Mouse (Mus musculus): ENCODE results near the gene Fbxo34. TPM values are rescaled to one million over a fixed set of nuclear protein-coding genes. Genes with fewer than 3 reads are reported as not detected.
"Not testable (repeated sequence)": the region's sequence is repeated elsewhere in the genome, so short reads cannot be mapped to it uniquely, and the experiment has no call there.

Gene Fbxo34
- total and polyA plus RNA-seq, 3 experiments = 11.1 to 25.9 (median 11.9) TPM

DNA sequence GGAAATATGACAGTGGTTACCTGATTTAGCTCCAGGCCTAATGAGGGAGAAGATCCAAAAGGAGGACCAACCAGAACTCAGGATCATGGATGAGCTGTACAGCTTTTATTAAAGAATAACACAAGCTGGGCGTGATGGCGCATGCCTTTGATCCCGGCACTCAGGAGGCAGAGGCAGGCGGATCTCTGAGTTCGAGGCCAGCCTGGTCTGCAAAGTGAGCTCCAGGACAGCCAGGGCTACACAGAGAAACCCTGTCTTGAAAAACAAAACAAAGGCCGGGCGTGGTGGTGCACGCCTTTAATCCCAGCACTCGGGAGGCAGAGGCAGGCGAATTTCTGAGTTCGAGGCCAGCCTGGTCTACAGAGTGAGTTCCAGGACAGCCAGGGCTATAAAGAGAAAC lies 120.3 kb downstream of the Fbxo34 start, which contains the start of gene Atg14:
Atg14 (minus strand) TSS at position 101 of the 400 bp plus-strand sequence.
- H3K9ac ChIP-seq (ENCODE audit: insufficient read depth, low read depth); H3K9me3 ChIP-seq (replicated peaks; ENCODE audit: low read length); H3K36me3 ChIP-seq (replicated peaks in 1 of 2; ENCODE audit: control insufficient read depth in 1 of 2, insufficient read depth in 1 of 2, low read length in 1 of 2); H3K79me2 ChIP-seq (replicated peaks; ENCODE audit: control insufficient read depth, extremely low read depth, insufficient read depth, poor library complexity, severe bottlenecking); H3K4me2 ChIP-seq (ENCODE audit: insufficient read depth, low read depth, poor library complexity, severe bottlenecking); H3K27me3 ChIP-seq (replicated peaks); H3K4me3 ChIP-seq (replicated peaks in 1 of 3; ENCODE audit: low read depth in 2 of 3, low read length in 2 of 3, poor library complexity in 1 of 3); dilution Hi-C loops (cut with MboI; ENCODE audit: extremely low pct_ligation_motif_present, extremely low pct_unique_long_range_greater_than_20kb, low sequenced_read_pairs); DNase-seq (ENCODE audit: extremely low read depth); H3K27ac ChIP-seq (ENCODE audit: insufficient read depth, low read depth); in situ Hi-C loops (cut with MboI; ENCODE audit: low pct_ligation_motif_present, low pct_unique_long_range_greater_than_20kb, low sequenced_read_pairs): not testable (repeated sequence)
- H3K4me1 ChIP-seq (ENCODE audit: control insufficient read depth in 1 of 2, insufficient read depth in 2 of 2) = peaks cover 5 to 20% of the 10 kb centered on the region in 2 experiments; a peak in 2 of 4 replicates

DNA sequence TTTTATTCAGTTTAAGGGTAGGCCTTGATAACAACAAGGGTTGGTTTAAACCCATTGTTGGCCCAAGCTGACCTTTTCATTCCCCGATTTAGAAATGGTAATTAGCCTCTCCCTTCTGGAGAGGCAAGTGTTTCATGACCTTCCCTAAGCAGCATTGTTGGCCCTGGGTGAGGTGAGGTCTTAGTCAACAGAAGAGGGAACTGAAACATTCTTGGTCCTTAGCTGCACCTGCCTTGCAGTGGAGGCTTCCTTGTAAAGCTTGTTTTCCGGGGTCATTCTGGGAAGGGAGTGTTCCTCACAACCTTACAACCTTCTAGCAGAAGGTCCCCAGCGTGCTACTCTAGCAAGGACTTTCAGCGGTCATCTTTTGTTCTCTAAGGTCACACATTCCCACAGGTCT lies 122.5 kb downstream of the Fbxo34 start:
- Histone ChIP-seq H3K9ac (ENCODE audit: insufficient read depth, low read depth) (no peak overlapping the region), H3K27me3 (replicated peaks) (peaks cover 6% of the 10 kb centered on the region), H3K4me2 (ENCODE audit: insufficient read depth, low read depth, poor library complexity, severe bottlenecking) (no peak overlapping the region), H3K9me3 (replicated peaks; ENCODE audit: low read length) (peaks cover 5% of the 10 kb centered on the region), H3K27ac (ENCODE audit: insufficient read depth, low read depth) (no peak overlapping the region), H3K79me2 (replicated peaks; ENCODE audit: control insufficient read depth, extremely low read depth, insufficient read depth, poor library complexity, severe bottlenecking) (no peaks in the 10 kb centered on the region), H3K4me3 (replicated peaks in 1 of 3; ENCODE audit: low read depth in 2 of 3, low read length in 2 of 3, poor library complexity in 1 of 3) (no peak overlapping the region), H3K4me1 (ENCODE audit: control insufficient read depth in 1 of 2, insufficient read depth in 2 of 2) (peaks cover 5 to 11% of the 10 kb centered on the region in 2 experiments; a peak in 2 of 4 replicates), H3K36me3 (replicated peaks in 1 of 2; ENCODE audit: control insufficient read depth in 1 of 2, insufficient read depth in 1 of 2, low read length in 1 of 2) (no peaks in the 10 kb centered on the region)
- peak; percentile 7 for DNase-seq (ENCODE audit: extremely low read depth)
- dilution Hi-C loops (cut with MboI; ENCODE audit: extremely low pct_ligation_motif_present, extremely low pct_unique_long_range_greater_than_20kb, low sequenced_read_pairs) = no loop called here
- TF ChIP-seq ELF1 (IDR thresholded peaks at IDR 0.05; ENCODE audit: low read depth, low read length) (no peak), IRF4 (IDR thresholded peaks at IDR 0.05; ENCODE audit: low read depth, low read length) (peak; percentile 53; the same call in 1 of the 2 replicates), EP300 (IDR thresholded peaks at IDR 0.05; ENCODE audit: low read length) (peak; percentile 45)
- in situ Hi-C loops (cut with MboI; ENCODE audit: low pct_ligation_motif_present, low pct_unique_long_range_greater_than_20kb, low sequenced_read_pairs) = no loop called here

DNA sequence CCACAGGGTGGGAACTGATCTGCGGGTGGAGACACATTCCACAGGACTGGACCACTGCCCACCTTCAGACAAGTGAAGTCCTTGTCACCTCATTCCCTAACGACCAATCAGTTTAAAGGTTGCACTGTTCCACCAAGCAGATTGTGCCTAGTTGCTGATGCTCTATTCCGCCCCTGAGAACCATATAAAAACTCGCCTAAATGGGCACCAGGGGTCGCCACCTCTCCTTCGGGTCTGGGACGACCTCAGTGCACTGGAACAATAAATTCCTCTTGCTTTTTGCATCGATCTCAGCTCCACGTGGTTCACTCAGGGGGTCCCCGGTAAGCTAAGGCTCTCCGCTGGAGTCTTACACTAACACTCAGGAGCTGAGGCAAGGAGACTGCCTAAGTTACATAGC lies 124.5 kb downstream of the Fbxo34 start:
- dilution Hi-C loops (cut with MboI; ENCODE audit: extremely low pct_ligation_motif_present, extremely low pct_unique_long_range_greater_than_20kb, low sequenced_read_pairs) (no loop called here), in situ Hi-C loops (cut with MboI; ENCODE audit: low pct_ligation_motif_present, low pct_unique_long_range_greater_than_20kb, low sequenced_read_pairs) (loop anchor here (25.0 kb wide), 2 partner anchors 563 to 788 kb away; no protein-coding TSS in a partner anchor)
- Histone ChIP-seq H3K4me1 (ENCODE audit: control insufficient read depth in 1 of 2, insufficient read depth in 2 of 2) (peaks cover 5 to 6% of the 10 kb centered on the region in 2 experiments; a peak in 2 of 4 replicates), H3K4me3 (replicated peaks in 1 of 3; ENCODE audit: low read depth in 2 of 3, low read length in 2 of 3, poor library complexity in 1 of 3) (no peak overlapping the region), H3K4me2 (ENCODE audit: insufficient read depth, low read depth, poor library complexity, severe bottlenecking) (no peak overlapping the region), H3K36me3 (replicated peaks in 1 of 2; ENCODE audit: control insufficient read depth in 1 of 2, insufficient read depth in 1 of 2, low read length in 1 of 2) (no peaks in the 10 kb centered on the region), H3K27ac (ENCODE audit: insufficient read depth, low read depth) (no peak overlapping the region), H3K9me3 (replicated peaks; ENCODE audit: low read length) (peaks cover 5% of the 10 kb centered on the region), H3K79me2 (replicated peaks; ENCODE audit: control insufficient read depth, extremely low read depth, insufficient read depth, poor library complexity, severe bottlenecking) (no peaks in the 10 kb centered on the region), H3K9ac (ENCODE audit: insufficient read depth, low read depth) (no peak overlapping the region), H3K27me3 (replicated peaks) (peaks cover 8% of the 10 kb centered on the region)
- TF ChIP-seq ZNF384 (IDR thresholded peaks at IDR 0.05; ENCODE audit: low read depth, low read length) (no peak), USF2 (conservative IDR thresholded peaks at IDR 0.05; ENCODE audit: low read depth, low read length) (no peak), ZC3H11A (IDR thresholded peaks at IDR 0.05; ENCODE audit: low read depth, low read length) (no peak), CTCF (conservative IDR thresholded peaks at IDR 0.05 in 1 of 2, IDR thresholded peaks at IDR 0.05 in 1 of 2; ENCODE audit: low read depth in 2 of 2, low read length in 2 of 2) (no peak), CHD1 (IDR thresholded peaks at IDR 0.05; ENCODE audit: low read depth, low read length) (no peak), GABPA (IDR thresholded peaks at IDR 0.05; ENCODE audit: insufficient replicate concordance, low read depth, low read length) (no peak), TBP (conservative IDR thresholded peaks at IDR 0.05; ENCODE audit: low read depth, low read length) (no peak), RCOR1 (conservative IDR thresholded peaks at IDR 0.05; ENCODE audit: low read depth, low read length) (no peak), MAZ (IDR thresholded peaks at IDR 0.05; ENCODE audit: low read depth, low read length) (no peak), CHD2 (IDR thresholded peaks at IDR 0.05; ENCODE audit: low read length) (no peak), ETS1 (conservative IDR thresholded peaks at IDR 0.05; ENCODE audit: low read depth, low read length) (no peak)
- no peak for DNase-seq (ENCODE audit: extremely low read depth)

Measured in CH12.LX (cell line).